Comparison of ENCODE assay signal across 8 mouse cellular contexts in genomic region chr6:38160102-38160501, GRCm38 (mm10). TPM values are rescaled to one million over a fixed set of nuclear protein-coding genes. Genes with fewer than 3 reads are reported as not detected.
A peak's percentile ranks its signal among the peaks of the same experiment; 100 is the strongest.
DNase-seq lines count a peak whose midpoint lies in the region; ATAC-seq and TF ChIP-seq lines count a peak whose summit lies in the region.

No protein-coding gene starts in this region.

- peaks cover 20% of the 10 kb centered on the region; the same call in 1 of the 2 replicates for H3K36me3 ChIP-seq in embryonic facial prominence, embryonic 14.5 days (ENCODE audit: control insufficient read depth, insufficient read depth, low read length)
- no peaks in the 10 kb centered on the region for H3K36me3 ChIP-seq in liver, embryonic 13.5 days
- 0 out of 2 replicates have a peak, but pooled peaks cover 10% of the 10 kb centered on the region for H3K36me3 ChIP-seq in neural tube, embryonic 14.5 days (ENCODE audit: control insufficient read depth, insufficient read depth, low read length)
- no peaks in the 10 kb centered on the region for H3K36me3 ChIP-seq in testis, adult 2 months (ENCODE audit: control insufficient read depth, insufficient read depth, low read length)

- WGBS in embryonic facial prominence, embryonic 14.5 days = 9% methylated on average over 3 of the region's 3 CpGs
- 21% methylated on average over 3 of the region's 3 CpGs for WGBS in liver, embryonic 13.5 days (ENCODE audit: insufficient replicate concordance)
- WGBS in neural tube, embryonic 14.5 days = 15% methylated on average over 3 of the region's 3 CpGs

- DNase-seq in adrenal gland, postnatal 36 days = peak; percentile 76 to 83
- peak; percentile 94 for DNase-seq in embryonic facial prominence, embryonic 14.5 days (ENCODE audit: low spot score)
- peak; percentile 93 to 97 for DNase-seq in heart, postnatal 10 days
- peak; percentile 80 to 97 for DNase-seq in kidney, postnatal 25 days
- DNase-seq in liver, embryonic 13.5 days = peak; percentile 38

- no peak for TF ChIP-seq POLR2A in testis, adult 2 months (IDR thresholded peaks at IDR 0.05; ENCODE audit: control insufficient read depth, low read depth, low read length)

- intact Hi-C loops in heart, postnatal 10 days (cut with DNase I) = loop anchor here (2.0 to 5.0 kb wide), 3 partner anchors 152 to 372 kb away; partner anchors contain the start of gene Fmc1

- H3K4me1 ChIP-seq in embryonic facial prominence, embryonic 14.5 days (ENCODE audit: control insufficient read depth, insufficient read depth, low read length) = peaks cover 2% of the 10 kb centered on the region; the same call in 1 of the 2 replicates
- no peaks in the 10 kb centered on the region for H3K4me1 ChIP-seq in liver, embryonic 13.5 days (replicated peaks)
- H3K4me1 ChIP-seq in neural tube, embryonic 14.5 days (ENCODE audit: control insufficient read depth, insufficient read depth, low read length) = peaks cover 17% of the 10 kb centered on the region; the same call in 1 of the 2 replicates
- no peaks in the 10 kb centered on the region for H3K4me1 ChIP-seq in testis, adult 2 months (ENCODE audit: control insufficient read depth, insufficient read depth, low read length)

- H3K27ac ChIP-seq in embryonic facial prominence, embryonic 14.5 days (replicated peaks; ENCODE audit: low read depth, low read length) = no peak overlapping the region; the same call in 1 of the 2 replicates
- no peak overlapping the region for H3K27ac ChIP-seq in liver, embryonic 13.5 days
- peak overlapping the region; percentile 72 for H3K27ac ChIP-seq in neural tube, embryonic 14.5 days (ENCODE audit: low read depth, low read length)
- no peak overlapping the region for H3K27ac ChIP-seq in testis, adult 2 months (ENCODE audit: control insufficient read depth, insufficient read depth, low read depth, low read length)

- no peak overlapping the region for H3K4me2 ChIP-seq in embryonic facial prominence, embryonic 14.5 days (ENCODE audit: low read depth, low read length)
- H3K4me2 ChIP-seq in liver, embryonic 13.5 days = no peak overlapping the region
- H3K4me2 ChIP-seq in neural tube, embryonic 14.5 days (ENCODE audit: low read depth, low read length) = no peak overlapping the region

- no peak overlapping the region for H3K4me3 ChIP-seq in embryonic facial prominence, embryonic 14.5 days (ENCODE audit: low read depth, low read length)
- H3K4me3 ChIP-seq in liver, embryonic 13.5 days (replicated peaks) = no peak overlapping the region
- no peak overlapping the region for H3K4me3 ChIP-seq in neural tube, embryonic 14.5 days (ENCODE audit: low read depth, low read length)
- H3K4me3 ChIP-seq in testis, adult 2 months (ENCODE audit: control insufficient read depth, low read depth, low read length) = no peak overlapping the region

- ATAC-seq in CD4-positive, CD25-positive, alpha-beta regulatory T cell, adult 4 months = peak; percentile 74
- peak; percentile 76; the same call in 1 of the 2 replicates for ATAC-seq in embryonic facial prominence, embryonic 14.5 days (ENCODE audit: low read depth)
- ATAC-seq in liver, embryonic 13.5 days (ENCODE audit: low read depth) = no peak
- ATAC-seq in neural tube, embryonic 14.5 days (ENCODE audit: low read depth) = peak; percentile 68

- H3K9ac ChIP-seq in embryonic facial prominence, embryonic 14.5 days (ENCODE audit: low read depth, low read length) = no peak overlapping the region
- H3K9ac ChIP-seq in liver, embryonic 13.5 days = no peak overlapping the region
- no peak overlapping the region for H3K9ac ChIP-seq in neural tube, embryonic 14.5 days (replicated peaks; ENCODE audit: low read depth, low read length)

- no peaks in the 10 kb centered on the region for H3K9me3 ChIP-seq in embryonic facial prominence, embryonic 14.5 days (ENCODE audit: control insufficient read depth, low read length)
- H3K9me3 ChIP-seq in liver, embryonic 13.5 days (replicated peaks) = no peaks in the 10 kb centered on the region
- H3K9me3 ChIP-seq in neural tube, embryonic 14.5 days (ENCODE audit: control insufficient read depth, low read length) = no peaks in the 10 kb centered on the region

- TF ChIP-seq CTCF in testis, adult 2 months (IDR thresholded peaks at IDR 0.05; ENCODE audit: control insufficient read depth, insufficient read depth, insufficient replicate concordance, low read depth, low read length) = peak; percentile 11; the same call in 1 of the 2 replicates

- H3K27me3 ChIP-seq in embryonic facial prominence, embryonic 14.5 days (replicated peaks; ENCODE audit: control insufficient read depth, insufficient read depth, low read length) = no peaks in the 10 kb centered on the region
- H3K27me3 ChIP-seq in liver, embryonic 13.5 days = no peaks in the 10 kb centered on the region
- no peaks in the 10 kb centered on the region for H3K27me3 ChIP-seq in neural tube, embryonic 14.5 days (ENCODE audit: control insufficient read depth, insufficient read depth, low read length)
- no peaks in the 10 kb centered on the region for H3K27me3 ChIP-seq in testis, adult 2 months (ENCODE audit: control insufficient read depth, insufficient read depth, low read length)

RNA-seq across cellular contexts. Expression of gene Atp6v0a4, which starts 35.7 kb away (rescaled TPM):
- polyA plus RNA-seq in CD4-positive, CD25-positive, alpha-beta regulatory T cell, adult 4 months (2017; shearing (Covaris generic)) = not detected
- 1 to 10 TPM; 1.9 to 2.4 TPM for total RNA-seq in adrenal gland, postnatal 36 days (2021)
- polyA plus RNA-seq in embryonic facial prominence, embryonic 14.5 days (2014; fragmentation: Nextera tagmentation; extraction: Ambion mirVana) = 0.97 and 3.1 TPM in 2 replicates
- 1 to 10 TPM; 3.5 to 5.1 TPM for total RNA-seq in heart, postnatal 10 days (2021)
- 0.12 and 0.16 TPM in 2 replicates for polyA plus RNA-seq in liver, embryonic 13.5 days (2015; fragmentation: Nextera tagmentation; extraction: Ambion mirVana)
- polyA plus RNA-seq in neural tube, embryonic 14.5 days (2014; fragmentation: Nextera tagmentation; extraction: Ambion mirVana) = 0.44 TPM in 1 of 2 replicates, not detected in the other
- 0.26 and 0.78 TPM in 2 replicates for polyA plus RNA-seq in testis, adult 2 months (2012; rRNA removed)

RNA-seq across cellular contexts. Expression of gene Tmem213, which starts 51.0 kb away (rescaled TPM):
- polyA plus RNA-seq in CD4-positive, CD25-positive, alpha-beta regulatory T cell, adult 4 months (2017; shearing (Covaris generic)) = not detected
- total RNA-seq in adrenal gland, postnatal 36 days (2021) = not detected
- polyA plus RNA-seq in embryonic facial prominence, embryonic 14.5 days (2014; fragmentation: Nextera tagmentation; extraction: Ambion mirVana) = 2.7 and 3.2 TPM in 2 replicates
- not detected for total RNA-seq in heart, postnatal 10 days (2021)
- polyA plus RNA-seq in liver, embryonic 13.5 days (2015; fragmentation: Nextera tagmentation; extraction: Ambion mirVana) = not detected in 2 replicates
- polyA plus RNA-seq in neural tube, embryonic 14.5 days (2014; fragmentation: Nextera tagmentation; extraction: Ambion mirVana) = not detected in 2 replicates
- polyA plus RNA-seq in testis, adult 2 months (2012; rRNA removed) = not detected in 2 replicates

Comparison
In these comparisons a context has a peak if more than half of its experiments do, and no peak if none do; other contexts are left out.
1. DNase-seq: peak in every context shown above with its lines; median percentile 95 in heart, postnatal 10 days; 94 in embryonic facial prominence, embryonic 14.5 days; 88 in kidney, postnatal 25 days; 80 in adrenal gland, postnatal 36 days; 38 in liver, embryonic 13.5 days.